Mouse (Mus musculus) embryonic stem cell, embryonic (primary cell): Measurements from ENCODE around the gene Chil5.
"Not testable (repeated sequence)": the region's sequence is repeated elsewhere in the genome, so short reads cannot be mapped to it uniquely, and the experiment has no call there.

Source experiments
- CTCF ChIA-PET, 4 experiments: fragments of 300-600 bp in 2 of 4; fragments of 350-600 bp in 2 of 4; sonication (Branson Sonifier 250); formaldehyde crosslinking; loops; one replicate each; lab custom pipeline; 2022; ENCODE audit warnings: inconsistent platforms in 2 of 4; lab: Charles Lee
- POLR2A ChIA-PET, 4 experiments: fragments of 300-600 bp in 2 of 4; fragments of 350-600 bp in 2 of 4; sonication (Branson Sonifier 250); formaldehyde crosslinking; loops; one replicate each; lab custom pipeline; 2022; ENCODE audit warnings: antibody characterized with exemption in 4 of 4, inconsistent platforms in 1 of 4; lab: Charles Lee

Gene Chil5

GRCm38 (mm10) chr3:106032781-106033180, at the start of gene Chil5:
TSS of gene Chil5 (minus strand) at chr3:106032814.
- ChIA-PET POLR2A (no interaction called here), CTCF (no interaction called here)

- CTCF ChIA-PET: no interaction called here
- POLR2A ChIA-PET: no interaction called here
These were observed 42.2 kb upstream of the Chil5 start for GRCm38 (mm10) chr3:106074824-106075223.

DNA sequence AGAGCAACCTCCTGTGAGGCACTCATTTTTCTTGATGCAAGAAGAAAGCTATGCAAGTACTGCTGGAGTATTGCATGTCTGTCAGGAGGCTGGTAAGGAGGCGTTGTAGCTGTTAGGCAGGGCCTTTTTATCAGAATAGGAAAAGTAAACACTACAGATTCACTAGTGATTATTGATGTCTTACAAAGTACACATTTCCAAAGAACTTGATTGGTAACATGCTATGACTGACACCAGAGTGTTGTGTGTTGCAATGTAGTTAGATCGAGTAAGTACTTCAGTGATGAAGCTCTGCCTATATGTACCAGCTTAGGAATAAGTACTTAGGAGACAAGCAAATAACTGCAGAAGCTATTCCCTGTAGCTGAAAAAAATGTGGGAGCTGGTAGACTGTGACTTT, 38.4 kb upstream of the Chil5 start:
- ChIA-PET CTCF (no interaction called here), POLR2A (no interaction called here)

- CTCF ChIA-PET: interaction anchor here (0.5 to 1.1 kb wide), 14 partner anchors 11 to 1204 kb away, joined by 3 to 9 read pairs (median 4); no protein-coding TSS in a partner anchor
- POLR2A ChIA-PET: not testable (repeated sequence)
These were observed 35.1 kb upstream of the Chil5 start for GRCm38 (mm10) chr3:106067707-106068106.

DNA sequence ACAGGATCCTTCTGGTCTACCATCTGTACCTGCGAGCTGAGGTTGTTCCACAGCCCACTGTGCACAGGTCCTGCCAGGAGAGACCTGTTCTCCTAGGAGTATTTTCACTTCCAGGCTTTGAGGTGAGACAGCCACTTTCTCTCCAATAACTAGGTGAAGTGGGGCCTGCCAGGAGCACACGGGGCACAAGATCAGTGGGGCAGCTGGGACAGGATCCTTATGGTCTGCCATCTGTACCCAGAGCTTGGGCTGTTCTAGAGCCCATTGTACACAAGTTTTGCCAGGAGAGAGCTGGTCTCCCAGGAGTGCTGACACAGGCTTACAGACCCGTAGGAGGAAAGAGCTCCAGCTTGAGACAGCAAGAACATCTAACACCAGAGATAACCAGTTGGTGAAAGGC, 25.4 kb upstream of the Chil5 start:
- ChIA-PET CTCF (no interaction called here), POLR2A (no interaction called here)

GRCm38 (mm10) chr3:106051896-106052295, 19.3 kb upstream of the Chil5 start:
- CTCF ChIA-PET: interaction anchor here in 2 of 4 experiments (1.4 to 1.5 kb wide), 2 partner anchors 16 kb away, joined by 5 read pairs; no protein-coding TSS in a partner anchor

DNA sequence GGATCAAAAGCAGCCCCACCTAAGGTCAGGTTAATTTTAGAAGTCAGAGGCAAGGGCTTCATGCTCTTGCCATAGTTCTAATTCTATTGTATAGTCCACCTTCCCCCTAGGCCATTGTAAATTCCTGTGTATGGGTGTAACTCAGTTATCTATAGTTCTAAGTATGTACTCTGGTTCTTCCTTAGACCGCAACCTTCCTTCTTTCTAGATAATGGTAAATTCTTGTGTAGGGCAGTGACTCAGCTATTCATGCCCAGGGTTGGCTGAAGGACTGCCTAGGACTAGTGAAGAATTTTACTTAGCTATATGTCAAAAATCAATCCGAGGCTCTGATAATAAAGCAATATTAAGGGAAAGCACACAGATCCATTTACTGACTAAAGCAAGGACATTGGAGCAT, 7.7 kb upstream of the Chil5 start:
- POLR2A ChIA-PET: no interaction called here
- CTCF ChIA-PET: no interaction called here

More at GRCm38 (mm10) chr3:106051896-106052295, 19.3 kb upstream of the Chil5 start:
- POLR2A ChIA-PET: no interaction called here

DNA sequence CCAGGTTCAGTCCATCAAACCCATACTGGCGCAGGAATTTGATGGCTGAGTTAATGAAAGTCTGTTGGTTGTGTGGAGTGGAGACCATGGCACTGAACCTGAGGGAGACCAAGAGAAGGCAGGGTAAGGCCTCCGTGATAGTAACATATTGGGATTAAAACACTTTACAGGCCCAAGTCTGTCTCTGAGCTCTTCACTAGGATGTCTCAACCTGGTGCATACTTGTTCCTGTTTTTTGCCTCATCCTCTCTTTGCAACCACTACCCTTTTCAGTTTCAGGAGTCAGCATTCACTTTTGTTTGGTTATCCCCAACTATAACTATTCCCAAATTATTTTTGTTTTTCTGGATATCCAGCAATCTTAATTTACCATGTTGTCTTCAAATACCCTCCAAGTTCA, 8.5 kb downstream of the Chil5 start:
- CTCF ChIA-PET: no interaction called here
- POLR2A ChIA-PET: no interaction called here

- POLR2A ChIA-PET: no interaction called here
- CTCF ChIA-PET: interaction anchor here in 1 of 4 experiments (0.6 kb wide), 1 partner anchor 109 kb away, joined by 4 read pairs; no protein-coding TSS in a partner anchor
These were observed 10.8 kb downstream of the Chil5 start for GRCm38 (mm10) chr3:106021840-106022239.

- ChIA-PET CTCF (no interaction called here), POLR2A (no interaction called here)
These were observed 18.1 kb downstream of the Chil5 start, which contains the start of gene Pifo for GRCm38 (mm10) chr3:106014546-106014945. TSS of gene Pifo (minus strand) at chr3:106014646.

- CTCF ChIA-PET: not testable (repeated sequence)
- POLR2A ChIA-PET: interaction anchor here in 1 of 4 experiments (0.6 kb wide), 1 partner anchor 1666 kb away, joined by 3 read pairs; no protein-coding TSS in a partner anchor
These were observed 29.3 kb downstream of the Chil5 start for GRCm38 (mm10) chr3:106003360-106003759.

- ChIA-PET POLR2A (interaction anchor here in 3 of 4 experiments (0.6 to 1.5 kb wide), 5 partner anchors 10 to 546 kb away, joined by 3 to 5 read pairs (median 3); partner anchors contain the start of genes Wdr77 (in 2 of the 3), Cept1 (in 1 of the 3) and Dram2 (in 1 of the 3)), CTCF (interaction anchor here (0.7 to 1.4 kb wide), 5 partner anchors 11 to 327 kb away, joined by 3 to 4 read pairs (median 3); no protein-coding TSS in a partner anchor)
These were observed 30.9 kb downstream of the Chil5 start for GRCm38 (mm10) chr3:106001416-106002370.

DNA sequence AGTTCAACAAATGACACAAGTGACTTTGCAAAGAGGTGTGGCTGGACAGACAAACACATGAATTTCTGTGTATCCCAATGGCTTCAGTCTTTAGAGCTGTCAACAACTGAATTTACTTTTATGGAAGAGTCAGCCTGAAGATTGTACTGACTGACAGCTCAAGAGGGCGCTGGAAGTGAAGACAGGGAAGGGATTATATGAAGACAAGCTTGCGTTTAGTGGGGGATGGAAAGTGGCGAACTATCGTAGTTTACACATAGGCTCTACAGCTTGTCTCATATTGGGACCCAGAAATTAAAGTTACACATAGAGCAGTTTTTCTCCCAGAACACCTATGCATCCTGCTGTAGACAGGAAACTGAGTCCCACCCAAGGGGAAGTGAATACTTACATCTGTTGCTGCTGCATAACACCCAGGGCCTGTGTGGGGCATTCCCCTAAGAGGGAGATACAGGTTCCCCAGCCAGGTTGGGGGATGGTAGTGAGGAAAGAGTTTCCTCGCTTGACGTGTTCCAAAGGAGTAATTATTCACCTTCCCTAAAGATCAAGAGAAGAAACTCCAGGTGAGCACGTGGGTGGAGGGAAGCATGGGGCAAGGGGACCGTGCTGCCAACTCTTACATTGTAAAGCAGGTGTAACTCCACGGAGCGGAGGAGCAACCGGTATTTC, 31.8 kb downstream of the Chil5 start:
- CTCF ChIA-PET: interaction anchor here in 3 of 4 experiments (0.7 to 1.4 kb wide), 4 partner anchors 10 to 327 kb away, joined by 3 to 4 read pairs (median 4); no protein-coding TSS in a partner anchor
- POLR2A ChIA-PET: interaction anchor here in 3 of 4 experiments (0.6 to 1.5 kb wide), 5 partner anchors 11 to 547 kb away, joined by 3 to 5 read pairs (median 3); partner anchors contain the start of genes Wdr77 (in 2 of the 3), Cept1 (in 1 of the 3) and Dram2 (in 1 of the 3)

GRCm38 (mm10) chr3:105994730-105995129, 37.9 kb downstream of the Chil5 start:
- ChIA-PET POLR2A (no interaction called here), CTCF (interaction anchor here in 1 of 4 experiments (0.7 kb wide), 1 partner anchor 881 kb away, joined by 4 read pairs; no protein-coding TSS in a partner anchor)

DNA sequence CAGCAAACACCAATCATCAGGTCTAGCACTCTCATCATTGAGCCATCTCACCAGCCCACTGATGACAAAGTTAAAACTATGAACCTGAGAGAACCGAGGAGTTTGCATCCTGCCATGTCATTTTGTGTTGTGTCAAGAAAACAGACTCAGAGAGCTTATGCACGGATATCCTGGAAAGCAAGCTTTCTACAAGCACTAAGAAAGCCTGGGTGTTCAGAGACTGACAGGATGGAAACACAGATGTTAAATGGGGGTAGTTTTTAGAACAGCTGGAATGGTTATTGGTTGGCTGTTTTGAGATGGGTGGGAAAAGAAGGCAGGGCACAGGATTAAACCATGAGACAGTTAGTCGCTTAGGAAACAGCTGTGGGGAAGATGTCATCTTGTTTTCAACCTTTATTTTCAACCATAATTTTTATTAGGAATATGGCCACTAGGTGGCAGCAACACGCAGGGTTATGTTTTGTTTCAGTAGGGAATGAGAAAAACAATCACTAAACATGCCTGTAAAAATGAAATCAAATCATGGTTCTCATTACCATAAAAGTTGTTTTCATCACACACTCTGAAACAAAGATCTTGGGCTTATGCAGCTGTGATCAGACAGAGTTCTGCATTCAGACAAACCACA, 40.8 kb downstream of the Chil5 start:
- ChIA-PET CTCF (interaction anchor here in 1 of 4 experiments (1.2 kb wide), 1 partner anchor 76 kb away, joined by 3 read pairs; no protein-coding TSS in a partner anchor), POLR2A (no interaction called here)

DNA sequence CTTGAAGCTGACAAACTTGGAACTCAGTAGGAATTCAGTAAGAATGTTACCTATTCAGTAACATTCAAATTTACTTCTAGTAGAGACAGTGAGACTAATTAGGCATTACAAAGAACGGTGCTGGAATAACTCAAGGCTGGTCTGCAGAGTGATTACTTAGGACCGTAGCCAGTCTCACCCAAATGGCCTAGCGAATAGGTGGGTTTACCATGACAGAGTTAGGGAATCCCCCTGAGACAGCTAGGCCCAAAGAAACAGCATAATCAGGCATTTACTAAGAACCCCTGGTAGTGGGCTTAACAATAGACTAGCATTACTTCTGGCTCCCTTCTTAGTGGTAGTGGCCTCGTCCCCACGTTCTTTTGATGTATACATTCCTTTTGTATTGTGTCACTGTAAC, 43.0 kb downstream of the Chil5 start:
- ChIA-PET POLR2A (interaction anchor here in 1 of 4 experiments (0.9 to 1.1 kb wide), 2 partner anchors 21 to 31 kb away, joined by 3 read pairs; no protein-coding TSS in a partner anchor), CTCF (interaction anchor here in 1 of 4 experiments (0.6 kb wide), 1 partner anchor 1195 kb away, joined by 3 read pairs; no protein-coding TSS in a partner anchor)

- POLR2A ChIA-PET: interaction anchor here in 3 of 4 experiments (1.0 to 9.9 kb wide), 9 partner anchors 9 to 15 kb away, joined by 3 to 94 read pairs (median 4); partner anchors contain the start of genes Wdr77 (in 3 of the 3) and Atp5f1 (in 1 of the 3)
These were observed 58.4 kb downstream of the Chil5 start for GRCm38 (mm10) chr3:105974174-105974573.

GRCm38 (mm10) chr3:105973411-105973810, 59.2 kb downstream of the Chil5 start, which contains the start of gene Ovgp1:
TSS of gene Ovgp1 (plus strand) at chr3:105973711.
- CTCF ChIA-PET: no interaction called here
- POLR2A ChIA-PET: interaction anchor here in 3 of 4 experiments (0.7 to 9.9 kb wide), 10 partner anchors 8 to 37 kb away, joined by 3 to 94 read pairs (median 4); partner anchors contain the start of genes Wdr77 (in 3 of the 3) and Atp5f1 (in 1 of the 3)

More at GRCm38 (mm10) chr3:105974174-105974573, 58.4 kb downstream of the Chil5 start:
- CTCF ChIA-PET: no interaction called here
